Mouse (Mus musculus) cerebellum, adult 2 months (tissue): ENCODE results near the gene Gclm. TPM values are rescaled to one million over a fixed set of nuclear protein-coding genes. Genes with fewer than 3 reads are reported as not detected.
"Not testable (repeated sequence)": the region's sequence is repeated elsewhere in the genome, so short reads cannot be mapped to it uniquely, and the experiment has no call there.

Experiments used
- DNase-seq, 2 experiments: peaks; one replicate each; pipeline ENCODE4 v3.0.0; 2021
- H3K27ac ChIP-seq: fragments of 200-500 bp; 2 replicates; pipeline ENCODE4 v1.5.1; 2012; ENCODE audit warnings: low read length, control low read depth, inconsistent platforms; ENCODE audit not compliant: insufficient read depth
- H3K27me3 ChIP-seq: fragments of 200-500 bp; 2 replicates; pipeline ENCODE4 v1.6.1; 2012; ENCODE audit warnings: inconsistent platforms, mild to moderate bottlenecking, low read length, moderate library complexity; ENCODE audit not compliant: control insufficient read depth, insufficient read depth
- H3K4me1 ChIP-seq: fragments of 200-500 bp; 2 replicates; pipeline ENCODE4 v1.6.1; 2011; ENCODE audit warnings: low read length; ENCODE audit not compliant: control insufficient read depth, insufficient read depth
- H3K4me3 ChIP-seq: fragments of 200-500 bp; replicated peaks from 2 replicates; pipeline ENCODE3; 2011; ENCODE audit warnings: mild to moderate bottlenecking, low read depth, low read length, control low read depth; ENCODE audit not compliant: insufficient read depth
- CTCF ChIP-seq: fragments of 200-500 bp; IDR thresholded peaks from 2 replicates; pipeline ENCODE4 v1.5.1; 2011; ENCODE audit warnings: low read depth, mild to moderate bottlenecking, control low read depth, low read length, moderate library complexity, borderline replicate concordance; ENCODE audit not compliant: insufficient read depth
- POLR2A ChIP-seq: fragments of 200-500 bp; IDR thresholded peaks from 2 replicates; pipeline ENCODE4 v1.6.1; 2011; ENCODE audit warnings: low read length, control low read depth, borderline replicate concordance; ENCODE audit not compliant: insufficient read depth
- WGBS: fragments of 180-500 bp; shearing (Covaris S2); methylation state at CpG from one replicate; pipeline ENCODE4 v1.1.7; 2018; 5-methylcytosine and 5-hydroxymethylcytosine counted together
- polyA plus RNA-seq: library from polyadenylated mRNA; depleted of rRNA; stranded (reverse); fragments of >200 nt; gene quantifications from 2 replicates; pipeline ENCODE4 v1.2.3, GENCODE M21; 2012

Gclm gene
- polyA plus RNA-seq, 1 experiment, result 78.6 TPM

GRCm38 (mm10) chr3:122273407-122274240 lies 28.3 kb downstream of the Gclm start:
- Histone ChIP-seq H3K4me1 (peaks cover 6% of the 10 kb centered on the region; the same call in 1 of the 2 replicates), H3K27me3 (no peaks in the 10 kb centered on the region), H3K4me3 (peak overlapping the region; percentile 87), H3K27ac (no peak overlapping the region; the same call in 1 of the 2 replicates)
- 10% methylated on average over 20 of the region's 20 CpGs for WGBS
- no peak for DNase-seq
- TF ChIP-seq POLR2A, result peak; percentile 56; the same call in 1 of the 2 replicates
- peak; percentile 38; the same call in 1 of the 2 replicates for TF ChIP-seq CTCF

DNA sequence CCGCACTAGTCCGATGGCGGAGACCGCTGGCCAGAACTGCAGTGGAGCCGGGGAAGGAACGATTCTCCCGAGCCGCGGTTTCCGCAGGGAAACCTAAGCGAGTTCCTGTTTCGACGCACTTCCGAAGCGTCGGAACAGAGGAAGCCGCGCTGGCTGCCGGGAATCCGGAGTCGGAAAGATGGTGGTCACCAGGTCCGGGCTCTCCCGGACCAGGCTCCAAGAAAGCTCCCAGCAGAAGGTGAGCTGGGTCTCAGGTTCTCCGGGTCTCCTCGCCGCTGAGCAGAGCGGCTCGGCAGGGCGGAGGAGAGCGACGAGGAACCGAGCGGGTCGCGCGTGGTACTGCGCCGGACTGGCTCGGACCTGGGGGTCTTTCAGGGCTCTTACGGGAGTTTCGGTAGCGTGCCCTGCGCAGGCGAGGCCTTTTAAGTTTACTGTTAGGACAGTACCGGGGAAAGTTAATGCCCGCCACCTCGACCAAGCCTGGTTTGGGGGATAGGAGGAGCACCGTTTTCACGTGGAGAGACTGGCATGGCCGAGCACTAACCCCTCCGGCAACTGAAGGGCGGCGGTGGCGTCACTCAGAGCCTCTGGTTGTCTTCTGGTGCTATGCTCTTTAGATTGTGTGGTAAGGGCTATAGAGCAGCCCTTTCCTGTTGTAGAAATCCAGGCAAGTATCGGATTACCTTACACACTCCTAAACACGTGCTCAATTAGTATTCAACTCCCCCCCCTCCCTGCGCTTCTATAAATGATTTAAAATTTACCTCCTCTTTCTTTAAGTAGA lies 29.1 kb downstream of the Gclm start, which contains the start of gene Dnttip2:
TSS of gene Dnttip2 (plus strand) at position 148 of the 784 bp plus-strand sequence.
- Histone ChIP-seq H3K27me3 (no peaks in the 10 kb centered on the region), H3K27ac (peak within 1 kb of the TSS; percentile 31), H3K4me1 (peaks cover 6% of the 10 kb centered on the region; the same call in 1 of the 2 replicates), H3K4me3 (peak within 1 kb of the TSS; percentile 91)
- WGBS, result under 1% methylated on average over 57 of the region's 57 CpGs
- DNase-seq, result peak; percentile 93 to 94
- peak; percentile 69; the same call in 1 of the 2 replicates for TF ChIP-seq POLR2A
- no peak for TF ChIP-seq CTCF

- H3K27me3 ChIP-seq, result no peaks in the 10 kb centered on the region
- H3K4me3 ChIP-seq, result peak overlapping the region; percentile 36
- no peak overlapping the region for H3K27ac ChIP-seq
- H3K4me1 ChIP-seq, result peaks cover 6% of the 10 kb centered on the region; the same call in 1 of the 2 replicates
- no peak for TF ChIP-seq CTCF
- no peak for TF ChIP-seq POLR2A
- no peak for DNase-seq
- WGBS, result 60% methylated on average over 10 of the region's 10 CpGs
Measured at GRCm38 (mm10) chr3:122275111-122275510, 29.8 kb downstream of the Gclm start.

DNA sequence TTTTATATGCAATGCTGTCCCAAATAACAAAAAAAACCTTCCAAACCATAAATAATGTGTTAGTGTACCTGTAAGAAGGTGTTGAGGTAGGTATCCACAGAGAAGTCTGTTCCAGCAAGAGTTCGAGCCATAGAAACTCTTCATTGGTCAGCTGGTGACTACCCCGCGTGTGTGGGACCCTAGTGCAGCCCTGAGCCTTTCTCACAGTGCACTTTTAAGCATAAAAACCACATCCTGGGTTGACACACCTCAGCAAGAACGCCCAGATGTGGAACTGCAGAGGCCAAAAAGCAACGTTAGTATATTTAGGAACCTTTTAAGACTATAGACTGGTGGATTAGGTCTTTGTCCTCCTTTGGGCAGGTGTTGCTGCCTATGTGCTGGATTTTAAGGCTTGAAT lies 41.8 kb downstream of the Gclm start:
- no peak overlapping the region for H3K4me3 ChIP-seq
- TF ChIP-seq POLR2A, result no peak
- no peak for TF ChIP-seq CTCF
- DNase-seq, result no peak
- no peaks in the 10 kb centered on the region for H3K27me3 ChIP-seq
- H3K4me1 ChIP-seq, result no peaks in the 10 kb centered on the region
- no peak overlapping the region for H3K27ac ChIP-seq
- 82% methylated on average over 5 of the region's 5 CpGs for WGBS

GRCm38 (mm10) chr3:122288613-122289195 lies 43.3 kb downstream of the Gclm start:
- no peak for TF ChIP-seq POLR2A
- no peak for DNase-seq

GRCm38 (mm10) chr3:122289344-122289743 lies 44.0 kb downstream of the Gclm start:
- not testable (repeated sequence) for DNase-seq, H3K4me1 ChIP-seq, H3K27me3 ChIP-seq, H3K4me3 ChIP-seq, H3K27ac ChIP-seq
- 72% methylated on average over 4 of the region's 4 CpGs for WGBS

More at GRCm38 (mm10) chr3:122288613-122289195, 43.3 kb downstream of the Gclm start:
- no peak overlapping the region for H3K4me3 ChIP-seq
- WGBS, result 85% methylated on average over 5 of the region's 5 CpGs
- no peaks in the 10 kb centered on the region for H3K27me3 ChIP-seq
- H3K27ac ChIP-seq, result no peak overlapping the region
- no peaks in the 10 kb centered on the region for H3K4me1 ChIP-seq

DNA sequence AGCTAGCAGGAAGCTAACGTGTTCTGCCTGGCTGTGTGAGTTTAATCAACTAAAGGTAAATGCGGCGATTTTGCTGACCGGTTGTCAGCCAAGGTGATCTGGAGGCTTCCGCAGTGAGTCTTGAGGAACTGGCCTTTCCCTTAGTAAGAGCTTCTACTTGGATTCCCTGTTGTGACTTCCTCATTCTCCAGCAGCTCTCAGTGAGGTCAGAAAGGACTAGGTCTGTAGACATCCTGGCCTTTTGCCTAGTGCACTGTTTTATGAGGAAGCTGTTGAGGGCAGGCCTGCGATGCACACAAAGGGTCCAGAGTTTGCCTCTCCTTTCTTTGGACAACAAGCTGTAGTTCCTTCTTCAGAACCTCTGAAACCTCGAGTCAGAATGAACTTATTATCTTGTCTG lies 45.3 kb downstream of the Gclm start:
- TF ChIP-seq POLR2A (no peak), CTCF (no peak)
- no peaks in the 10 kb centered on the region for H3K27me3 ChIP-seq
- 64% methylated on average over 7 of the region's 7 CpGs for WGBS
- H3K27ac ChIP-seq, result no peak overlapping the region
- no peak for DNase-seq
- H3K4me3 ChIP-seq, result no peak overlapping the region
- H3K4me1 ChIP-seq, result no peaks in the 10 kb centered on the region
